Mouse (Mus musculus): Measurements from ENCODE around the gene Gga3.

DNA sequence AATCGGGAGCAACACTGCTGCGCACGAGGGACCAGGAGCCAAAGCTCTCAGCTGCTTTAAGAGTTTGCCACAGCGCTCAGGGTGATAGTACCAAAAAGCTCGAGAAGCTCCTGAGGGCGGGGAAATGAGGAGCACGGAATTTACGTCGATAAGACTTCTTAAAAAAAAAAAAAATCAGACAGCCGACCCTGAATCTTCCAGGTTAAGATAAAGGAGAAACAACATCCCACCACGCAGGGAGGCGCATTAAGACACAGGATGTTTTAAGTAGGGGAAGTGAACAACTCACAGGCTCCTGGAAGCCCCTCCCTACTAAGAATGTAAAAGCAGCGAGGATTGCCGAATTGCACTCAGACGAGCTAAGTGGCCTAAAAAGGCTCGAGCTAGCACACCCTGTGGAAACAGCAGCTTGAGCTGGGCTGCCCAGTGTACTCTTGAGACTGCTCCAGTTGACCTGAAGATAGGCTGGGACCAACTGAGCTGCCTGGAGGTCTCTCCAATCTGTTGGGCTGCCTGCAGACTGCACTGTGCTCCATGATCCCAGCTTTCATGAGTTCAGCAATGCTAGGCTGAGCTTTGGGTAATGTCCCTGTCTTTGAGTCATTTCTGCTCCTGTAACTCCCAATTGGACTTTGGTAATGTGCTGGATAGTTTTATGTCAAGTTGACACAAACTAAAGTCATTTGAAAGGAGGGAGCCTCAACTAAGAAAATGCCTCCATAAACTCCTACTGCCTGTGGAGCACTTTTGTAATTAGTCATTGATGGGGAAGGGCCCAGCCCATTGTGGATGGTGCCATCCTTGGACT is 9.5 kb upstream of the Gga3 start:
- no peak for TF ChIP-seq CTCF (IDR thresholded peaks at IDR 0.05; ENCODE audit: borderline replicate concordance, control insufficient read depth, extremely low read depth, insufficient read depth, low read length, poor library complexity)
- TF ChIP-seq POLR2A (IDR thresholded peaks at IDR 0.05; ENCODE audit: control insufficient read depth, extremely low read depth, insufficient read depth, low read length, poor library complexity) = no peak

Measured in thymus, adult 2 months (tissue).